Mouse (Mus musculus) hindbrain, embryonic 13.5 days (tissue): ENCODE results near the gene Tgm5. TPM values are rescaled to one million over a fixed set of nuclear protein-coding genes. Genes with fewer than 3 reads are reported as not detected.
"Not testable (repeated sequence)": the region's sequence is repeated elsewhere in the genome, so short reads cannot be mapped to it uniquely, and the experiment has no call there.

Source experiments
- ATAC-seq: fragments of 200-750 bp; cut with Nextera tagmentation; 2 replicates; pipeline ENCODE4 v1.8.0; 2017; ENCODE audit warnings: moderate TSS enrichment; ENCODE audit not compliant: low FRiP score
- H3K27ac ChIP-seq: fragments of 300-500 bp; sonication (generic); 2 replicates; pipeline ENCODE4 v1.5.1; 2015; ENCODE audit warnings: inconsistent platforms, mild to moderate bottlenecking, moderate library complexity
- H3K27me3 ChIP-seq: fragments of 300-500 bp; sonication (generic); 2 replicates; pipeline ENCODE4 v1.6.1; 2015; ENCODE audit warnings: mild to moderate bottlenecking, inconsistent platforms
- H3K36me3 ChIP-seq: fragments of 300-500 bp; sonication (generic); 2 replicates; pipeline ENCODE4 v1.6.1; 2015; ENCODE audit warnings: mild to moderate bottlenecking, inconsistent platforms
- H3K4me1 ChIP-seq: fragments of 300-500 bp; sonication (generic); replicated peaks from 2 replicates; pipeline ENCODE4 v1.6.1; 2015; ENCODE audit warnings: inconsistent platforms
- H3K4me2 ChIP-seq: fragments of 300-500 bp; sonication (generic); 2 replicates; pipeline ENCODE4 v1.6.1; 2015; ENCODE audit warnings: inconsistent platforms, mild to moderate bottlenecking, moderate library complexity
- H3K4me3 ChIP-seq: fragments of 300-500 bp; sonication (generic); 2 replicates; pipeline ENCODE4 v1.5.1; 2015; ENCODE audit warnings: mild to moderate bottlenecking, inconsistent platforms
- H3K9ac ChIP-seq: fragments of 300-500 bp; sonication (generic); 2 replicates; pipeline ENCODE4 v1.6.1; 2015; ENCODE audit warnings: mild to moderate bottlenecking, inconsistent platforms
- H3K9me3 ChIP-seq: fragments of 300-500 bp; sonication (generic); 2 replicates; pipeline ENCODE4 v1.6.1; 2016; ENCODE audit warnings: inconsistent platforms
- WGBS: fragments of 180-500 bp; shearing (Covaris S2); methylation state at CpG from one replicate; pipeline ENCODE4 v1.1.7; 2015; 5-methylcytosine and 5-hydroxymethylcytosine counted together
- polyA plus RNA-seq: library from polyadenylated mRNA; unstranded; fragments of >200 nt; fragmentation: Nextera tagmentation; extraction: Ambion mirVana; gene quantifications from 2 replicates; pipeline ENCODE4 v1.2.1, GENCODE M21; 2015

Tgm5 gene
- polyA plus RNA-seq, 1 experiment from 2014 or later, result not detected

GRCm38 (mm10) chr2:120998863-120999262 lies 86.8 kb downstream of the Tgm5 start:
- no peak for ATAC-seq
- Histone ChIP-seq H3K4me2 (no peak overlapping the region), H3K4me1 (no peaks in the 10 kb centered on the region), H3K27ac (no peak overlapping the region), H3K9ac (no peak overlapping the region), H3K27me3 (no peaks in the 10 kb centered on the region), H3K4me3 (no peak overlapping the region), H3K9me3 (no peaks in the 10 kb centered on the region), H3K36me3 (peaks cover 11% of the 10 kb centered on the region)
- 84% methylated on average over 8 of the region's 8 CpGs for WGBS

DNA sequence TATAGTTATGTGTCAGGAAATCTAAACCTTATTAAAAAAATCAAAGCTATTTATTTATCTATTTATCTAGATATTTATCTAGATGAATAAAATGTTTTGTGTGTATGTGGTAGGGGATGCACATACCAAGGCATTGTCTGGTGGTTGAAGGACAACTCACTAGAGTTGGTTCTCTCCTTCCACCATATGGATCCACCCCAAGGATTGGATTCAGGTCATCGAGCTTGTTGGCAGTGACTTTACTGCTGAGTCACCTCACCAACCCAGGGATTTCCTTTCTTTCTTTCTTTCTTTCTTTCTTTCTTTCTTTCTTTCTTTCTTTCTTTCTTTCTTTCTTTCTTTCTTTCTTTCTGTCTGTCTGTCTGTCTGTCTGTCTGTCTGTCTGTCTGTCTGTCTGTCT lies 89.0 kb downstream of the Tgm5 start:
- not testable (repeated sequence) for H3K4me2 ChIP-seq, H3K9me3 ChIP-seq

More for the DNA sequence above, 89.0 kb downstream of the Tgm5 start:
- not testable (repeated sequence) for H3K27me3 ChIP-seq, H3K4me1 ChIP-seq, H3K4me3 ChIP-seq, H3K27ac ChIP-seq, H3K9ac ChIP-seq, ATAC-seq
- WGBS, result 77% methylated on average over 1 of the region's 1 CpGs
- peaks cover 11% of the 10 kb centered on the region for H3K36me3 ChIP-seq

Other genes with a start within 250 kb of the Tgm5 start
- 4.7 and 6.1 TPM in 2 replicates for gene Cdan1, start 235.7 kb downstream of the Tgm5 start, polyA plus RNA-seq
- gene Ttbk2, start 235.2 kb downstream of the Tgm5 start, polyA plus RNA-seq, result 10.7 and 12.3 TPM in 2 replicates
- gene Ubr1, start 115.1 kb downstream of the Tgm5 start, polyA plus RNA-seq, result 35.3 and 35.9 TPM in 2 replicates
- gene Tmem62, start 108.8 kb downstream of the Tgm5 start, polyA plus RNA-seq, result 9.6 and 11.1 TPM in 2 replicates
- gene Ccndbp1, start 77.4 kb downstream of the Tgm5 start, polyA plus RNA-seq, result 78.0 and 85.0 TPM in 2 replicates
- gene Epb42, start 48.8 kb downstream of the Tgm5 start, polyA plus RNA-seq, result 0.47 and 0.48 TPM in 2 replicates
- not detected in 2 replicates for gene Tgm7, start 24.0 kb upstream of the Tgm5 start, polyA plus RNA-seq
- gene Adal, start 54.6 kb upstream of the Tgm5 start, polyA plus RNA-seq, result 32.0 and 33.0 TPM in 2 replicates
- 23.9 and 24.5 TPM in 2 replicates for gene Lcmt2, start 54.8 kb upstream of the Tgm5 start, polyA plus RNA-seq
- gene Tubgcp4, start 84.8 kb upstream of the Tgm5 start, polyA plus RNA-seq, result 55.4 and 56.3 TPM in 2 replicates
- 8.3 and 9.9 TPM in 2 replicates for gene Zscan29, start 85.3 kb upstream of the Tgm5 start, polyA plus RNA-seq
- gene Trp53bp1, start 185.6 kb upstream of the Tgm5 start, polyA plus RNA-seq, result 179 and 194 TPM in 2 replicates
- 16.1 and 20.0 TPM in 2 replicates for gene Map1a, start 203.8 kb upstream of the Tgm5 start, polyA plus RNA-seq